8 mouse cellular contexts compared by ENCODE assay signal in the genomic region with DNA sequence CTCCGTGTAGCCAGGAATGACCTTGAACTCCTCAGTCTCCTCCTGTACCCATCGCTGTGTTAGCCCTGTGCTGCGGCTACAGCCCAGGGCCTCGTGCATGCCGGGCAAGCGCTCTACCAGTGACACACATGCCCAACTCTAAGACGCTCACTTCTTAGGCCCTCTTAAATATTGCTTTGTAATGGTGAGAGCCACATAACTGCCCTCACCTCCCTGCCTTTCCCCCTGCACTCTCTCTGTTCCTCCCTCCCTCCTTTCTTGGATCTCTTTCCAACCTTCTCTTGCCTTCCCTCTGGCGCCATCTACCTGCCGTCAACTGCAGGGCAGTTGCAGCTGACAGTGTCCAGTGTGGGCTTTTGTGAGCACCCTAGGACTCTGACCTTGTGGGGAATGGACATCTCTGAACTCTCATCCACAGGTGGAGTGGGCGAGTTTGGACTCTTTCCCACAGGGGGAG. TPM values are rescaled to one million over a fixed set of nuclear protein-coding genes. Genes with fewer than 3 reads are reported as not detected.
DNase-seq lines count a peak whose midpoint lies in the region; ATAC-seq and TF ChIP-seq lines count a peak whose summit lies in the region.

No protein-coding gene starts in this region.

- H3K9ac ChIP-seq in forebrain, embryonic 11.5 days (ENCODE audit: low read length), result no peak overlapping the region
- H3K9ac ChIP-seq in heart, postnatal 0 days (replicated peaks; ENCODE audit: low read depth, low read length), result no peak overlapping the region
- no peak overlapping the region for H3K9ac ChIP-seq in liver, embryonic 14.5 days (replicated peaks)
- H3K9ac ChIP-seq in stomach, embryonic 15.5 days, result no peak overlapping the region

- ATAC-seq in forebrain, embryonic 11.5 days (replicated peaks; ENCODE audit: low FRiP score), result peak; percentile 58
- peak; percentile 76 for ATAC-seq in heart, postnatal 0 days (ENCODE audit: insufficient read depth, low read depth)
- ATAC-seq in liver, embryonic 14.5 days (ENCODE audit: insufficient read depth), result peak; percentile 63
- ATAC-seq in stomach, embryonic 15.5 days (ENCODE audit: insufficient read depth, low FRiP score, low read depth), result peak; percentile 14; the same call in 1 of the 2 replicates

- no peak for TF ChIP-seq EP300 in heart, postnatal 0 days (IDR thresholded peaks at IDR 0.05; ENCODE audit: low read depth)
- no peak for TF ChIP-seq EP300 in liver, embryonic 14.5 days (IDR thresholded peaks at IDR 0.05; ENCODE audit: low read depth)

- H3K27ac ChIP-seq in forebrain, embryonic 11.5 days (ENCODE audit: low read depth, low read length), result no peak overlapping the region
- peak overlapping the region; percentile 68 for H3K27ac ChIP-seq in heart, postnatal 0 days (ENCODE audit: low read depth)
- no peak overlapping the region for H3K27ac ChIP-seq in liver, embryonic 14.5 days
- H3K27ac ChIP-seq in stomach, embryonic 15.5 days, result no peak overlapping the region

- no peak overlapping the region for H3K4me2 ChIP-seq in forebrain, embryonic 11.5 days (ENCODE audit: low read depth, low read length, severe bottlenecking)
- H3K4me2 ChIP-seq in heart, postnatal 0 days (ENCODE audit: low read depth, low read length), result no peak overlapping the region
- no peak overlapping the region for H3K4me2 ChIP-seq in liver, embryonic 14.5 days (ENCODE audit: low read depth)
- no peak overlapping the region for H3K4me2 ChIP-seq in stomach, embryonic 15.5 days

- peak; percentile 86 for DNase-seq in CD4-positive, CD25-positive, alpha-beta regulatory T cell, adult 2 months (ENCODE audit: low read depth, low spot score)
- peak; percentile 74 for DNase-seq in c-Kit-positive CD71-negative TER-119-negative erythroid progenitor cells, embryonic 14.5 days (ENCODE audit: low read depth)
- DNase-seq in forebrain, embryonic 11.5 days (ENCODE audit: low spot score), result peak; percentile 87
- peak; percentile 85 for DNase-seq in heart, postnatal 0 days (ENCODE audit: low spot score)
- peak; percentile 75 to 90 for DNase-seq in kidney, postnatal 36 days
- DNase-seq in liver, embryonic 14.5 days (ENCODE audit: low read depth in 3 of 3, low spot score in 3 of 3), result peak; percentile 54 to 68 (median 55)
- peak; percentile 79 for DNase-seq in neural tube, embryonic 10.5 days (ENCODE audit: extremely low spot score, low spot score)

- H3K4me3 ChIP-seq in forebrain, embryonic 11.5 days (ENCODE audit: low read depth, low read length), result no peak overlapping the region
- no peak overlapping the region for H3K4me3 ChIP-seq in heart, postnatal 0 days (ENCODE audit: low read depth, low read length)
- H3K4me3 ChIP-seq in liver, embryonic 14.5 days (ENCODE audit: insufficient read depth in 1 of 2, low read depth in 2 of 2, low read length in 2 of 2), result no peak overlapping the region
- no peak overlapping the region for H3K4me3 ChIP-seq in stomach, embryonic 15.5 days (replicated peaks)

- H3K27me3 ChIP-seq in forebrain, embryonic 11.5 days (ENCODE audit: control insufficient read depth, insufficient read depth, low read length), result no peaks in the 10 kb centered on the region
- H3K27me3 ChIP-seq in heart, postnatal 0 days (ENCODE audit: control insufficient read depth, insufficient read depth, low read length), result no peaks in the 10 kb centered on the region
- H3K27me3 ChIP-seq in liver, embryonic 14.5 days (ENCODE audit: control insufficient read depth, insufficient read depth, low read length), result no peaks in the 10 kb centered on the region
- no peaks in the 10 kb centered on the region for H3K27me3 ChIP-seq in stomach, embryonic 15.5 days (replicated peaks)

- no peaks in the 10 kb centered on the region for H3K36me3 ChIP-seq in forebrain, embryonic 11.5 days (ENCODE audit: control insufficient read depth, insufficient read depth, low read length)
- no peaks in the 10 kb centered on the region for H3K36me3 ChIP-seq in heart, postnatal 0 days (replicated peaks; ENCODE audit: control insufficient read depth, insufficient read depth, low read length)
- no peaks in the 10 kb centered on the region for H3K36me3 ChIP-seq in liver, embryonic 14.5 days (replicated peaks; ENCODE audit: control insufficient read depth, insufficient read depth, low read depth)
- H3K36me3 ChIP-seq in stomach, embryonic 15.5 days, result no peaks in the 10 kb centered on the region

- 39% methylated on average over 10 of the region's 10 CpGs for WGBS in forebrain, embryonic 11.5 days
- 31% methylated on average over 10 of the region's 10 CpGs for WGBS in heart, postnatal 0 days
- WGBS in liver, embryonic 14.5 days (ENCODE audit: insufficient replicate concordance), result 31% methylated on average over 10 of the region's 10 CpGs
- 25% methylated on average over 10 of the region's 10 CpGs for WGBS in stomach, embryonic 15.5 days

- no peaks in the 10 kb centered on the region for H3K9me3 ChIP-seq in forebrain, embryonic 11.5 days (ENCODE audit: control insufficient read depth, low read length)
- no peaks in the 10 kb centered on the region for H3K9me3 ChIP-seq in heart, postnatal 0 days (replicated peaks; ENCODE audit: control insufficient read depth, low read length)
- H3K9me3 ChIP-seq in liver, embryonic 14.5 days (ENCODE audit: control insufficient read depth, low read length), result no peaks in the 10 kb centered on the region
- H3K9me3 ChIP-seq in stomach, embryonic 15.5 days, result no peaks in the 10 kb centered on the region

- TF ChIP-seq CTCF in heart, postnatal 0 days (IDR thresholded peaks at IDR 0.05; ENCODE audit: low read depth), result peak; percentile 100
- peak; percentile 99 for TF ChIP-seq CTCF in liver, embryonic 14.5 days (IDR thresholded peaks at IDR 0.05; ENCODE audit: low read depth)

- H3K4me1 ChIP-seq in forebrain, embryonic 11.5 days (replicated peaks; ENCODE audit: control insufficient read depth, insufficient read depth, low read length), result 0 out of 2 replicates have a peak, but pooled peaks cover 2% of the 10 kb centered on the region
- H3K4me1 ChIP-seq in heart, postnatal 0 days (ENCODE audit: control insufficient read depth, insufficient read depth), result peaks cover 20% of the 10 kb centered on the region
- peaks cover 0 to 2% of the 10 kb centered on the region in 2 experiments; a peak in 2 of 4 replicates for H3K4me1 ChIP-seq in liver, embryonic 14.5 days (replicated peaks; ENCODE audit: control insufficient read depth in 2 of 2, insufficient read depth in 2 of 2, low read length in 1 of 2)
- H3K4me1 ChIP-seq in stomach, embryonic 15.5 days, result no peaks in the 10 kb centered on the region; the same call in 1 of the 2 replicates

RNA-seq across cellular contexts. Expression of gene Ctcfl, which starts 38.5 kb away (rescaled TPM):
- polyA plus RNA-seq in forebrain, embryonic 11.5 days (2014; fragmentation: Nextera tagmentation; extraction: Ambion mirVana), result 0.08 TPM in 1 of 2 replicates, not detected in the other
- total RNA-seq in heart, postnatal 0 days (2014; rRNA removed; ENCODE audit: low replicate concordance), result not detected in 2 replicates
- 0.22 and 0.26 TPM in 2 replicates for polyA plus RNA-seq in heart, postnatal 0 days (2015; fragmentation: Nextera tagmentation; extraction: Ambion mirVana)
- polyA plus RNA-seq in liver, embryonic 14.5 days (2012; rRNA removed), result 0.01 and 0.02 TPM in 2 replicates
- not detected in 2 replicates for polyA plus RNA-seq in liver, embryonic 14.5 days (2014; fragmentation: Nextera tagmentation; extraction: Ambion mirVana)
- polyA plus RNA-seq in stomach, embryonic 15.5 days (2015; fragmentation: Nextera tagmentation; extraction: Ambion mirVana), result 0.30 and 0.41 TPM in 2 replicates

Comparison
In these comparisons a context has a peak if more than half of its experiments do, and no peak if none do; other contexts are left out.
1. ATAC-seq: peak in every context shown above with its lines; median percentile 76 in heart, postnatal 0 days; 63 in liver, embryonic 14.5 days; 58 in forebrain, embryonic 11.5 days; 14 in stomach, embryonic 15.5 days.